Mouse (Mus musculus): Measurements from ENCODE around the gene Rbx1. TPM values are rescaled to one million over a fixed set of nuclear protein-coding genes. Genes with fewer than 3 reads are reported as not detected.

Rbx1 gene
- polyA plus RNA-seq, 1 experiment from 2014 or later: 531 TPM

GRCm38 (mm10) chr15:81510621-81511020 lies 44.5 kb downstream of the Rbx1 start:
- Histone ChIP-seq H3K4me2 (replicated peaks; ENCODE audit: low read depth, low read length) (no peak overlapping the region), H3K27me3 (ENCODE audit: control insufficient read depth, insufficient read depth, low read length) (no peaks in the 10 kb centered on the region), H3K27ac (ENCODE audit: low read depth, low read length) (no peak overlapping the region), H3K9me3 (ENCODE audit: control insufficient read depth, low read length) (no peaks in the 10 kb centered on the region), H3K4me3 (ENCODE audit: low read depth, low read length) (no peak overlapping the region), H3K4me1 (replicated peaks; ENCODE audit: control insufficient read depth, insufficient read depth, low read length) (peaks cover 2% of the 10 kb centered on the region; the same call in 1 of the 2 replicates), H3K9ac (ENCODE audit: low read depth, low read length) (no peak overlapping the region), H3K36me3 (ENCODE audit: control insufficient read depth, insufficient read depth, low read length) (no peaks in the 10 kb centered on the region)
- DNase-seq (ENCODE audit: low spot score): no peak
- ATAC-seq (ENCODE audit: low FRiP score): no peak
- 76% methylated on average over 4 of the region's 4 CpGs for WGBS

DNA sequence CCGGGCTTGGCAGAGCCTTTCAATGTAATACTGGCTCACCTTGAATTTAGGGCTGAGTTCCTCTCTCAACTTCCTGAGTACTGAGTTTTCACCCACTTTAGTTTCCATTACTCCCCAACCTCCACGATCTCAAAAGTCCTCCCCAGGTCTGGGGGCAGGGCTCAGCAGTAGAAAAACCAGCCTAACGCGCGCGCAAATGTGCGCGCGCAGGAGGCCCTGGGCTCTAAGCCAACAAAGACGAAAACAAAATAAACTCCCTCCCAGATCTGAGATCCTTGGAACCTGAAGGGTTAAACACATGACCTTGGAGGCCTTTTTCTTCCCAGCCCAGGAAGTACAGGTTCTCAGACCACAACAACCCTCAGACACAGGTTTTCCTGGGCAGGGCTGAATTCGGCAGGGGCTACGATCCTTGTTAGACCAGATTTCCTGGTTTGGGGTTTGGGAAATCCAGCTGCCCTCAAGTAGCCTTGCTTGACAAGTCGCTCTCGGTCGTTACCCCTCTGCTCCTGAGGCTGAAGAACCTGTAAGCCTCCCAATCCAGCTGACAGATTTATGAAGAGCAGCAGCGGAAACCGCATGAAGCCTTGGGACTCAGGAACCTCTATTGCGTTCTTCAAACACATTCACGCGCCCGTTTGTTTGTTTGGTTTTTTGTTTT lies 45.6 kb downstream of the Rbx1 start:
- no peaks in the 10 kb centered on the region for H3K9me3 ChIP-seq (ENCODE audit: control insufficient read depth, low read length)
- DNase-seq (ENCODE audit: low spot score): no peak

DNA sequence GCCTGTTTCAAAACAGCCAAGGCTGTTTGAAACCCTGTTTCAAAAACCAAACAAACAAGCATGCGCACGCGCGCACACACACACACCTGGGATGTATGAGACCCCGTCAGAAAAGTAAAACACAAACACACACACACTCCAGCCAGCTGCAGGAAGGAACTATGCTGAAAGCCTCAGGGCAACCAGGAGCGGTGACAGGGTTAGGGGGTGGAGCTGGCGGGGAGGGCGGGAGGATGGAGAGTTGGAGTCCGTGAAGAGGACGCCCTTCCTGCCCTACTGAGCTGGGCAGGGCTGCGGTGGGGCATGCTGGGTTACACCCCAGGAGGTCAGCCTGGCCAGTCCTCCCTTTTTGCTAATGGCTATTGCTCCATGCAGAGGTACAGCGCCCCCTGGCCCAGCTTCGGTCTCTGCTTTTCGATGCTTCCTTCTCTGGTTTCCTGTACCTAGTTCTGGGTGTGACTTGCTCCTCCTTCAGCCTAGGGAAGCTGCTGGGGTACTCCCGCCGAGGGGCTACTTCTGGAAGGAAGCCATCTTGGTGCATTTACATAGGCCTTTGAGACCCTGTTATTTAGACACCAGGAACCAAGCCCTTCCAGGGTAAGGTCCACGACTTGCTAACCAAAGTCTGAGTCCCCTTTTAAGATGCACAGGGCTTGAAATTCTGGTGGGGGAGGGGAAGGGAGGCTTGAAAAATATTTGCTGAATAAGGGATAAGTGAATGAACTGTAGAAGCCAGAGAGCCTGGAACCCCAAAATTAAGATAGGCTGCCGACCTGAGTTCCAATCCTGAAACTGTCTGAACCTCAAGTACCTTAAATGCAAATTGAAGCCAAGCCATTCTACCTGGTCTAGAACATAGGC lies 48.2 kb downstream of the Rbx1 start:
- Histone ChIP-seq H3K9ac (ENCODE audit: low read depth, low read length) (peak overlapping the region; percentile 27; the same call in 1 of the 2 replicates), H3K4me1 (replicated peaks; ENCODE audit: control insufficient read depth, insufficient read depth, low read length) (peaks cover 2% of the 10 kb centered on the region; the same call in 1 of the 2 replicates), H3K4me3 (ENCODE audit: low read depth, low read length) (peak overlapping the region; percentile 13; the same call in 1 of the 2 replicates), H3K27ac (ENCODE audit: low read depth, low read length) (no peak overlapping the region), H3K4me2 (replicated peaks; ENCODE audit: low read depth, low read length) (peak overlapping the region; percentile 46), H3K27me3 (ENCODE audit: control insufficient read depth, insufficient read depth, low read length) (no peaks in the 10 kb centered on the region), H3K9me3 (ENCODE audit: control insufficient read depth, low read length) (no peaks in the 10 kb centered on the region), H3K36me3 (ENCODE audit: control insufficient read depth, insufficient read depth, low read length) (no peaks in the 10 kb centered on the region)
- WGBS: 12% methylated on average over 18 of the region's 18 CpGs
- peak; percentile 76 for DNase-seq (ENCODE audit: low spot score)
- ATAC-seq (ENCODE audit: low FRiP score): no peak

More for the DNA sequence above, 45.6 kb downstream of the Rbx1 start:
- Histone ChIP-seq H3K4me1 (replicated peaks; ENCODE audit: control insufficient read depth, insufficient read depth, low read length) (peaks cover 2% of the 10 kb centered on the region; the same call in 1 of the 2 replicates), H3K9ac (ENCODE audit: low read depth, low read length) (no peak overlapping the region), H3K27ac (ENCODE audit: low read depth, low read length) (no peak overlapping the region), H3K4me3 (ENCODE audit: low read depth, low read length) (no peak overlapping the region), H3K4me2 (replicated peaks; ENCODE audit: low read depth, low read length) (no peak overlapping the region), H3K36me3 (ENCODE audit: control insufficient read depth, insufficient read depth, low read length) (no peaks in the 10 kb centered on the region), H3K27me3 (ENCODE audit: control insufficient read depth, insufficient read depth, low read length) (no peaks in the 10 kb centered on the region)
- WGBS: 56% methylated on average over 21 of the region's 21 CpGs
- no peak for ATAC-seq (ENCODE audit: low FRiP score)

GRCm38 (mm10) chr15:81515221-81515620 lies 49.1 kb downstream of the Rbx1 start:
- H3K27ac ChIP-seq (ENCODE audit: low read depth, low read length): no peak overlapping the region
- H3K36me3 ChIP-seq (ENCODE audit: control insufficient read depth, insufficient read depth, low read length): no peaks in the 10 kb centered on the region
- no peak for ATAC-seq (ENCODE audit: low FRiP score)
- H3K4me3 ChIP-seq (ENCODE audit: low read depth, low read length): no peak overlapping the region
- 82% methylated on average over 3 of the region's 3 CpGs for WGBS
- H3K27me3 ChIP-seq (ENCODE audit: control insufficient read depth, insufficient read depth, low read length): no peaks in the 10 kb centered on the region
- no peaks in the 10 kb centered on the region for H3K9me3 ChIP-seq (ENCODE audit: control insufficient read depth, low read length)
- DNase-seq (ENCODE audit: low spot score): no peak
- H3K4me1 ChIP-seq (replicated peaks; ENCODE audit: control insufficient read depth, insufficient read depth, low read length): peaks cover 2% of the 10 kb centered on the region; the same call in 1 of the 2 replicates
- H3K9ac ChIP-seq (ENCODE audit: low read depth, low read length): no peak overlapping the region
- H3K4me2 ChIP-seq (replicated peaks; ENCODE audit: low read depth, low read length): no peak overlapping the region

DNA sequence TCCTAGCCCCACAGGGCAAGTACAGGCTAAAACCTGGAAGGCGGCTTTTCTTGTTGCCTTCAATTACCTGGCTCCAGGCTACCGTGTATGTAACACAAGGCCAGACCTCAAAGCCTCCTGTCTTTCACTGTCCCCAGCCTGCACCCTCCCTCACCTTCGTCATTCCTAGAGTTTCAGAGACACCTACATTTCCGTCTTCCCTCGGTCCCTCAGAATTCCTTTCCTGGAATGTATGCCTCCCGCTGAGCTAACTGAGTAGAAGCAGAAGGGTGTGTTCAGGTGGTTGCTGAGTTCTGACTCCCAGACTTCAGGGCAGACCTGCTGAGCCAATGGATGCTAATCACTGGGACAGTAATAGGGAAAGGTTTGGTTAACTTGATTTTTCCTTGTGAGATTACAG lies 51.9 kb downstream of the Rbx1 start:
- Histone ChIP-seq H3K27ac (ENCODE audit: low read depth, low read length) (no peak overlapping the region), H3K27me3 (ENCODE audit: control insufficient read depth, insufficient read depth, low read length) (0 out of 2 replicates have a peak, but pooled peaks cover 3% of the 10 kb centered on the region), H3K4me2 (replicated peaks; ENCODE audit: low read depth, low read length) (no peak overlapping the region), H3K9ac (ENCODE audit: low read depth, low read length) (no peak overlapping the region), H3K4me3 (ENCODE audit: low read depth, low read length) (no peak overlapping the region), H3K36me3 (ENCODE audit: control insufficient read depth, insufficient read depth, low read length) (no peaks in the 10 kb centered on the region), H3K4me1 (replicated peaks; ENCODE audit: control insufficient read depth, insufficient read depth, low read length) (peaks cover 2% of the 10 kb centered on the region; the same call in 1 of the 2 replicates), H3K9me3 (ENCODE audit: control insufficient read depth, low read length) (no peaks in the 10 kb centered on the region)
- DNase-seq (ENCODE audit: low spot score): no peak
- ATAC-seq (ENCODE audit: low FRiP score): no peak
- WGBS: 40% methylated on average over 6 of the region's 6 CpGs

GRCm38 (mm10) chr15:81518761-81519160 lies 52.7 kb downstream of the Rbx1 start:
- WGBS: 80% methylated on average over 5 of the region's 5 CpGs
- no peak overlapping the region for H3K4me3 ChIP-seq (ENCODE audit: low read depth, low read length)
- ATAC-seq (ENCODE audit: low FRiP score): no peak
- no peak overlapping the region for H3K27ac ChIP-seq (ENCODE audit: low read depth, low read length)
- H3K4me1 ChIP-seq (replicated peaks; ENCODE audit: control insufficient read depth, insufficient read depth, low read length): peaks cover 2% of the 10 kb centered on the region; the same call in 1 of the 2 replicates
- H3K36me3 ChIP-seq (ENCODE audit: control insufficient read depth, insufficient read depth, low read length): no peaks in the 10 kb centered on the region
- no peak overlapping the region for H3K4me2 ChIP-seq (replicated peaks; ENCODE audit: low read depth, low read length)
- H3K9ac ChIP-seq (ENCODE audit: low read depth, low read length): no peak overlapping the region
- H3K27me3 ChIP-seq (ENCODE audit: control insufficient read depth, insufficient read depth, low read length): 0 out of 2 replicates have a peak, but pooled peaks cover 3% of the 10 kb centered on the region
- H3K9me3 ChIP-seq (ENCODE audit: control insufficient read depth, low read length): no peaks in the 10 kb centered on the region
- no peak for DNase-seq (ENCODE audit: low spot score)

DNA sequence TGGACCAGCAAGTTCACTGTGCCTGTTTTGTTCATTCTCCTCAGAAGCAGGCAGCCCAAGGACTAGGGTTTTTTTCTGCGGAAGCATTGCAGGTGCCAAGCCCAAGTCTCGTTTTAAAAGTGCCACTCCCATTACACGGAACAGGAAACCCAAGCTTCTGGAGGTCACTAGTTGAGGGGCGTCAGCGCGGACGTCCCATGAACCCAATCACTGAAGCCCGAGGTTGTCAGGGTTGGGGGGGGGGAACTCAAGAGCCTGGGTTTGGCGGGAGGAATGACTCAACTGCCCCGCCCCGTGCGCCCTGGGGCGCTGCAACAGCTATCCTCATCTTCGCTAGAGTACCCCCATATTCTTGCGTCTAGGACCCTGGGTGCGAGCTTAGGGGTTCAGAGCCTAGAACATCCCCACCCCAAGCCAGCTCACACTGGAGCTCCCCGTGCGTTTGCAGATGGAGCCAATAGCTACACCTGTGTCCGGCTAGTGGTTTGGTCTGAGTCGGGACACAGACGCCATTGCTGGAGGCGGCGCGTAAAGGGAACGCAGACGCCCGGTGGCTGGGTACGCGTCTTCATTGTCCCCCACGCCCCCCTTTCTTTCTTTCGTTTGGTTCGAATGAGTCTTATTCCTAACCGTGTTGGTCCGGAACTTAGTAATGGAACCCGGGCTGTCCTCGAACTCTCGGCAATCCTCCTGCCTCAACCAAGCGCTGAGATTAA lies 56.1 kb downstream of the Rbx1 start:
- H3K4me2 ChIP-seq (replicated peaks; ENCODE audit: low read depth, low read length): peak overlapping the region; percentile 89
- H3K27ac ChIP-seq (ENCODE audit: low read depth, low read length): peak overlapping the region; percentile 89
- H3K9me3 ChIP-seq (ENCODE audit: control insufficient read depth, low read length): no peaks in the 10 kb centered on the region
- WGBS: under 1% methylated on average over 38 of the region's 38 CpGs
- ATAC-seq (ENCODE audit: low FRiP score) (0 out of 2 replicates have a peak, but pooled peaks have one; percentile 18), DNase-seq (ENCODE audit: low spot score) (peak; percentile 67)
- H3K27me3 ChIP-seq (ENCODE audit: control insufficient read depth, insufficient read depth, low read length): 0 out of 2 replicates have a peak, but pooled peaks cover 3% of the 10 kb centered on the region
- H3K4me1 ChIP-seq (replicated peaks; ENCODE audit: control insufficient read depth, insufficient read depth, low read length): no peaks in the 10 kb centered on the region
- H3K9ac ChIP-seq (ENCODE audit: low read depth, low read length): peak overlapping the region; percentile 71
- peak overlapping the region; percentile 58 for H3K4me3 ChIP-seq (ENCODE audit: low read depth, low read length)
- H3K36me3 ChIP-seq (ENCODE audit: control insufficient read depth, insufficient read depth, low read length): no peaks in the 10 kb centered on the region

- under 1% methylated on average over 16 of the region's 16 CpGs for WGBS
- no peaks in the 10 kb centered on the region for H3K4me1 ChIP-seq (replicated peaks; ENCODE audit: control insufficient read depth, insufficient read depth, low read length)
- H3K9ac ChIP-seq (ENCODE audit: low read depth, low read length): peak overlapping the region; percentile 71
- no peaks in the 10 kb centered on the region for H3K36me3 ChIP-seq (ENCODE audit: control insufficient read depth, insufficient read depth, low read length)
- DNase-seq (ENCODE audit: low spot score): no peak
- peak overlapping the region; percentile 89 for H3K27ac ChIP-seq (ENCODE audit: low read depth, low read length)
- H3K4me2 ChIP-seq (replicated peaks; ENCODE audit: low read depth, low read length): peak overlapping the region; percentile 89
- no peaks in the 10 kb centered on the region for H3K9me3 ChIP-seq (ENCODE audit: control insufficient read depth, low read length)
- ATAC-seq (ENCODE audit: low FRiP score): peak; percentile 84
- H3K27me3 ChIP-seq (ENCODE audit: control insufficient read depth, insufficient read depth, low read length): 0 out of 2 replicates have a peak, but pooled peaks cover 3% of the 10 kb centered on the region
- H3K4me3 ChIP-seq (ENCODE audit: low read depth, low read length): peak overlapping the region; percentile 58
These were observed 56.7 kb downstream of the Rbx1 start for GRCm38 (mm10) chr15:81522761-81523168.

Data from hindbrain, embryonic 11.5 days (tissue).